Mouse (Mus musculus) frontal cortex, postnatal 36 days (tissue): ENCODE data around the gene Prrt3.
A peak's percentile ranks its signal among the peaks of the same experiment; 100 is the strongest.

Experiments
- DNase-seq, 2 experiments: peaks; one replicate each; pipeline ENCODE4 v3.0.0; 2022; ENCODE audit warnings: low spot score in 2 of 2

Gene Prrt3

GRCm38 (mm10) chr6:113489410-113489809, 12.3 kb downstream of the Prrt3 start:
- no peak for DNase-seq

- DNase-seq, result no peak
Observed at GRCm38 (mm10) chr6:113487125-113487576, 14.6 kb downstream of the Prrt3 start.

DNA sequence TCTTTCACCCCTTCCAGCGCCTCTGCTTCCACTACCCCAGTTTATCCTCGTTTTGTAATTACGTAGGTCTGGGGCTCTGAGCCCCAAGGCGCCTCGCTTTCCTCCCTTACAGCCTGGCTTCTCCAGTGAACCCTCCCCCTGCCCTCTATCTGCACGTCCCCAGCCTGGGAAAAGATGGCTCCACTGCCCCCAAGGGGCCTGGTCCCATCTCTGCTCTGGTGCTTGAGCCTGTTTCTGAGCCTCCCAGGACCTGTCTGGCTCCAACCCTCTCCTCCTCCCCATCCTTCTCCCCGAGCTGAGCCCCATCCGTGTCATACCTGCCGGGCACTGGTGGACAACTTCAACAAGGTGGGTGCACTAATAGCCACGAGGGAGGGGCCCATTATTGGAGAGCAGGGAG, 18.0 kb downstream of the Prrt3 start:
- DNase-seq, result no peak

DNA sequence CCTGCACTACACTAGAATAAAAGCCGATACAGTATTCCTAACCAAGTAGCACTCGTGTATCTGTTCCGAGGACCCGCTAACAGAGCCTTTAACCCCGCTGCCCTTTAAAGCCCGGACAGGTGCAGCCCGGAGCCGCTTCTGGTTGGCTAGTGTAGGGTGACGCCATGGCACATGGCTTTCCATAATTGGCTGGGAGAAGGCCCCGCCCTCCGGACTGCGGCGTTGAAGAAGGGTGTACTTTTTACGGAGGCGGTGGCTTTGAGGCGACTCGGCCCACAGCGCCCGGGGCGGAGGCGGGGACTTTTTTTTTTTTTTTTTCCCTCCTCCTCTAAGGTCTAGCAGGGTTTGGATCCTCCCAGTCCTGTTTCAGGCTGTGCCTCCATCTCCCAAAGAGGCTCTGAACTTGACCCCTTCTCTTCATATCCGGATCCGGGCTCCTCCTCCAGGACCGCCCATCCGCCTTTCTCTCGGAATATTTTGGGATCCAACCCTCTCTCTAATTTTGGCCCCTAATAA, 18.6 kb downstream of the Prrt3 start, which contains the start of gene Creld1:
Gene Creld1 (plus strand): TSS at position 198 of the 516 bp plus-strand sequence.
- peak; percentile 93 to 94 for DNase-seq

DNA sequence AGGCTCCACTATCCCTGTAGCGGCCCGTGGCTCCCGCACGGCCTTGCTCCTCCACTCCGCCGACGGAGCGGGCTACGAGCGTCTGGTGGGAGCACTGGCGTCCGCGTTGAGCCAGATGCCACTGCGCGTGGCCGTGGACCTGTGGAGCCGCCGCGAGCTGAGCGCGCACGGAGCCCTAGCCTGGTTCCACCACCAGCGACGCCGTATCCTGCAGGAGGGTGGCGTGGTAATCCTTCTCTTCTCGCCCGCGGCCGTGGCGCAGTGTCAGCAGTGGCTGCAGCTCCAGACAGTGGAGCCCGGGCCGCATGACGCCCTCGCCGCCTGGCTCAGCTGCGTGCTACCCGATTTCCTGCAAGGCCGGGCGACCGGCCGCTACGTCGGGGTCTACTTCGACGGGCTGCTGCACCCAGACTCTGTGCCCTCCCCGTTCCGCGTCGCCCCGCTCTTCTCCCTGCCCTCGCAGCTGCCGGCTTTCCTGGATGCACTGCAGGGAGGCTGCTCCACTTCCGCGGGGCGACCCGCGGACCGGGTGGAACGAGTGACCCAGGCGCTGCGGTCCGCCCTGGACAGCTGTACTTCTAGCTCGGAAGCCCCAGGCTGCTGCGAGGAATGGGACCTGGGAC, 19.1 kb downstream of the Prrt3 start:
- DNase-seq, result no peak

- DNase-seq, result no peak
Observed at GRCm38 (mm10) chr6:113480555-113481373, 21.0 kb downstream of the Prrt3 start.

DNA sequence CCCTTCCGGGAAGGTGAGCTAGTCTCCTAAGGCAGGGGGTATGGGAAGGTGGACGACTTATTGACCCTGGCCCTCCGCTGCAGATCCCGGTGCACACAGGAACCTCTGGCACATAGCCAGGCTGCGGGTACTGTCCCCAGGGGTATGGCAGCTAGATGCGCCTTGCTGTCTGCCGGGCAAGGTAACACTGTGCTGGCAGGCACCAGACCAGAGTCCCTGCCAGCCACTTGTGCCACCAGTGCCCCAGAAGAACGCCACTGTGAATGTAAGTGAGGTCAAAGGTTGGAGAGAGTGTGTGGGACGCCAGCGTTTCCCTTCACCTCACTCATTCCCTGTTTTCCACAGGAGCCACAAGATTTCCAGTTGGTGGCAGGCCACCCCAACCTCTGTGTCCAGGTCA, 22.8 kb downstream of the Prrt3 start:
- DNase-seq, result no peak

GRCm38 (mm10) chr6:113477353-113477752, 24.4 kb downstream of the Prrt3 start:
- DNase-seq, result no peak

DNA sequence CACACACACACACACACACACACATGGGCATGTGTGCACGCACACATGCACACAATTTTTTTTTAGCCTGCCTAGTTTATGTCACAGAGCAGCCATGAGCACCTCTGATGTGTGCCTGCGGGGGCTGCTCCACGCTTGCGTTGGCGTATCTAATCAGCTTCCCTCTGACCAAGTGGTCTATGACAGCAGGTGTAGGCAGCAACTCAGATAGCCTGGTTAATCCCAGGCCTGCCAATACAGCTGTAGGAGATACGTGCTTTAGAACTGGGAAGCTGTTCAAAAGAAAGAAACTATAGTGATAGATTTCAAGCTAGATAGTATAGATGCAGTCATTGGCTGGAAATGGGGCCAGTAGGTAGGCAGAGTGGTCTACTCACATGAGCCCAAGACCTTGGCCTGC, 28.0 kb downstream of the Prrt3 start:
- no peak for DNase-seq

DNA sequence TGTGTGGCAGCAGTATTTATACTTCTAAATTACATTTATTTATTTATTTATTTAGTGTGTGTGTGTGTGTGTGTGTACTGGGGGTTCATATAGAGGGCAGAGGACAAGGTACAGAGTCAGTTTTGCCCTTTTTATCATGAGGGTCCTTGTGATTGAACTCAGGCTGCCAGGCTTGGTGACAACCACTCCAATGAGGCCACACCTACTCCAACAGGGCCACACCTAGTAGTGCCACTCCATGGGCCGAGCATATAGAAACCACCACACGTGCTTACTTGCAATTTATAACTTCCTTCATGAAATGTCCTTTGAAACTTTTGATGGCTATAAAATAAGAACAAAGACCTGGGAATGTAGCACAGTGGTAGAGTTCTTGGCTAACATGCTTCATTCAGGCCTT, 28.5 kb downstream of the Prrt3 start:
- DNase-seq, result no peak

- no peak for DNase-seq
Observed at GRCm38 (mm10) chr6:113472061-113472460, 29.7 kb downstream of the Prrt3 start.

- no peak for DNase-seq
Observed at GRCm38 (mm10) chr6:113471297-113471936, 30.3 kb downstream of the Prrt3 start, which contains the start of gene Il17rc. Gene Il17rc (plus strand): TSS chr6:113471427.

DNA sequence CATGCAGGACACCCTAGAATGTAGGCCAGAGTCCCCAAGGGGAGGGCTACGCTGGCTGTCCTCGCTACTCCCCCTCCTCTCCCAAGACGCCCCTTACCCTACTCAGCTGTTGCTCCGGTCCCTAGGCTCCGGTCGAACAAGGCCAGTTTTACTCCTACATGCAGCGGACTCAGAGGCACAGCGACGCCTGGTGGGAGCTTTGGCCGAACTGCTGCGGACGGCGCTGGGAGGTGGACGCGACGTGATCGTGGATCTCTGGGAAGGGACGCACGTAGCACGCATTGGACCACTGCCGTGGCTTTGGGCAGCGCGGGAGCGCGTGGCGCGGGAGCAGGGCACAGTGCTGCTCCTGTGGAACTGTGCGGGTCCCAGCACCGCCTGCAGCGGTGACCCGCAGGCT, 32.3 kb downstream of the Prrt3 start:
- DNase-seq, result peak; percentile 65 to 76

DNA sequence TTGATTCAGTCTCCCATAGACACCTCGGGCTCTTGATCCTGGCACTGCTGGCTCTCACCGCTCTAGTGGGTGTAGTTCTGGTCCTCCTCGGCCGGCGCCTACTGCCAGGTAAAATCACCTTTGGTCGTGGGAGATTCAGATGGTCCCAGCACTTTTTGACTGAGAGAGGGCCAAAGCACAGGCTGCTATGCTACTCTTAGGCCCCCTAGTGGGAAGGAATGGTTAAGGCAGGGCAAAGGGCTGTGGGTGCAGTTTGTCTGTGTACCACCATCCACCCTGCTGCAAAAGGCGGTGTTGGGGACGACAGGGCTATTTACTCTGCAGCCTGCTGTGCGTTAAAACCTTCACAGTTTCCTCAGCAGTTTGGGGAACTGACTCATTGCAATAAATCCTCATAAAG, 32.7 kb downstream of the Prrt3 start:
- peak; percentile 54 to 67 for DNase-seq

- DNase-seq, result no peak
Observed at GRCm38 (mm10) chr6:113468512-113468911, 33.2 kb downstream of the Prrt3 start.

- DNase-seq, result no peak
Observed at GRCm38 (mm10) chr6:113465602-113466001, 36.1 kb downstream of the Prrt3 start.

GRCm38 (mm10) chr6:113464040-113464439, 37.7 kb downstream of the Prrt3 start:
- DNase-seq, result no peak

DNA sequence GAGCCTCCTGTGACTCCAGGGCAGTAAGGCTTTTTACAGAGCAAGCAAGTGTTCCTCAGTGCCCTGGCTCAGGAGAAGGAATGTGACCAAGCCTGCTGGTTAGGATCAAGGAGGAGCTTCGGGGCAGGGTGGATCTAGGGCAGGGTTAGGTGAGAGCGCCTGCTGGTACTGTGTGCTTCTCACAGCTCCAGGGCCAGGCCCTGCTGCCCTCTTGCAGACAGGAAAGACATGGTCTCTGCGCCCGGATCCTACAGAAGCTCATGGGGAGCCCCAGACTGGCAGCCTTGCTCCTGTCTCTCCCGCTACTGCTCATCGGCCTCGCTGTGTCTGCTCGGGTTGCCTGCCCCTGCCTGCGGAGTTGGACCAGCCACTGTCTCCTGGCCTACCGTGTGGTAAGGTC, 43.1 kb downstream of the Prrt3 start:
- DNase-seq, result no peak

DNA sequence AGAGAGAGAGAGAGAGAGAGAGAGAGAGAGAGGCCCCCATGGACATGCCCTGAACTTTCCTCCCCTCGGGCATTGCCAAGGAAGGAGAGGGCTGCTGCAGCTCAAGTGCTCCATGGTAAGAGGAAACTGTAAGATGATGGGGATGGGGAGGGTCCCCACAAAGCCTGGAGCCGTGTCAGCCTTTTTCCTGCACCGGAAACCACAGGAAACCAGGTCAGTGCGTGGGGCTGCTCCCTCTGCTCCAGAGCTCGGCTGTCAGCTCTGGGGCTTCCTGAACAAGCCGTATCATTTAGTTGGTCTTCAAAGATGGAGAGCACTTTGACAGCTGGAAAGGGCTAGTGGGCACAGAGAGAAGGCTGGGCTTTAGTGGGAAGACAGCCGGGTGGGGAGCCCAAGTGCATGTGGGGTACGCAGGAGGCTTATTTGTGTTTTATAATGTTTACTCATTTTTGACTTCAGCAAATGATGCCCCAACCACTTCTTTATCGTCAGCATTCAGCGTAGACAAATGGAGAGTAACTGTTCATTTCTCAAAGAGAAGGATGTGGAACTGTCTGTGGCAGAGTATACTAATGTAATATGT, 43.7 kb downstream of the Prrt3 start, which contains the start of gene Il17re:
Gene Il17re (plus strand): TSS at position 533 of the 583 bp plus-strand sequence.
- no peak for DNase-seq

GRCm38 (mm10) chr6:113455007-113455406, 46.7 kb downstream of the Prrt3 start:
- DNase-seq, result no peak

- no peak for DNase-seq
Observed at GRCm38 (mm10) chr6:113451839-113452238, 49.9 kb downstream of the Prrt3 start.

GRCm38 (mm10) chr6:113447639-113448038, 54.1 kb downstream of the Prrt3 start:
- DNase-seq, result no peak
